Mouse (Mus musculus) lung, adult 2 months (tissue): ENCODE results near the gene Maff.

Source experiments
- CTCF ChIP-seq: fragments of 200-500 bp; IDR thresholded peaks from 2 replicates; pipeline ENCODE4 v1.5.1; 2011; ENCODE audit warnings: mild to moderate bottlenecking, low read length, control low read depth; ENCODE audit not compliant: insufficient read depth
- POLR2A ChIP-seq: fragments of 200-500 bp; IDR thresholded peaks from 2 replicates; pipeline ENCODE4 v1.6.1; 2011; ENCODE audit warnings: low read depth, mild to moderate bottlenecking, control low read depth, low read length, borderline replicate concordance; ENCODE audit errors: extremely low read depth

GRCm38 (mm10) chr15:79357974-79358690, 11.7 kb downstream of the Maff start:
- TF ChIP-seq POLR2A (no peak), CTCF (no peak)
